Comparison of ENCODE assay signal across 18 mouse cellular contexts in genomic region chr15:5533656-5534055, GRCm38 (mm10).
DNase-seq lines count a peak whose midpoint lies in the region; TF ChIP-seq lines count a peak whose summit lies in the region.
"Had no signal": no experiment of that assay in that cellular context is flagged by ENCODE, and none has a peak within 500 bp of the region (broad histone marks: within the 10 kb centered on the region; RNA-seq: fewer than 3 reads in every experiment).

No protein-coding gene starts in this region.

- H3K27ac ChIP-seq in embryonic fibroblast, embryonic 13.5 days (ENCODE audit: insufficient read depth, low read length): 0 out of 2 replicates have a peak overlapping the region, but pooled peaks have one; percentile 3
- H3K27ac ChIP-seq: embryonic facial prominence, embryonic 10.5 days; embryonic facial prominence, embryonic 12.5 days; forebrain, embryonic 10.5 days; forebrain, embryonic 12.5 days had no signal

- TF ChIP-seq CTCF in embryonic fibroblast, embryonic 13.5 days (IDR thresholded peaks at IDR 0.05; ENCODE audit: borderline replicate concordance, insufficient read depth, low read length): no peak

- no peak for TF ChIP-seq POLR2A in embryonic fibroblast, embryonic 13.5 days (IDR thresholded peaks at IDR 0.05; ENCODE audit: low read depth, low read length)

- no peak overlapping the region for H3K4me3 ChIP-seq in embryonic fibroblast, embryonic 13.5 days (ENCODE audit: insufficient read depth, low read length)
- H3K4me3 ChIP-seq: embryonic facial prominence, embryonic 10.5 days; embryonic facial prominence, embryonic 12.5 days; erythroblast, embryonic 14.5 days; forebrain, embryonic 10.5 days; forebrain, embryonic 12.5 days had no signal

- DNase-seq in 3T3-L1 (ENCODE audit: low read depth, low spot score) (peak; percentile 84), NIH3T3 (ENCODE audit: low read depth) (peak; percentile 88)
- no peak for DNase-seq in left cerebral cortex, postnatal 25 days (ENCODE audit: low spot score in 2 of 2)
- no peak for DNase-seq in lung, adult 18-20 months
- DNase-seq: adrenal gland, adult 8-10 months; adrenal gland, postnatal 14 days; adrenal gland, postnatal 36 days; cerebellum, adult 11-12 months; cerebellum, adult 2 months; cerebellum, adult 9-10 months; cerebellum, postnatal 10 days; cerebellum, postnatal 25 days had no signal

- intact Hi-C loops in left cerebral cortex, postnatal 25 days (cut with DNase I): no loop called here

- H3K4me1 ChIP-seq in embryonic fibroblast, embryonic 13.5 days (ENCODE audit: control insufficient read depth, insufficient read depth, low read length): peaks cover 12% of the 10 kb centered on the region
- H3K4me1 ChIP-seq: embryonic facial prominence, embryonic 10.5 days; embryonic facial prominence, embryonic 12.5 days; forebrain, embryonic 10.5 days; forebrain, embryonic 12.5 days had no signal

Comparison
In these comparisons a context has a peak if more than half of its experiments do, and no peak if none do; other contexts are left out.
1. DNase-seq: peak in 3T3-L1 (single experiment) and NIH3T3 (single experiment); none in left cerebral cortex, postnatal 25 days (0 of 2) and lung, adult 18-20 months (0 of 2).